Mouse (Mus musculus) thymus, adult 2 months (tissue): ENCODE data around the gene Gm49322. TPM values are rescaled to one million over a fixed set of nuclear protein-coding genes. Genes with fewer than 3 reads are reported as not detected.
A peak's percentile ranks its signal among the peaks of the same experiment; 100 is the strongest.
"Not testable (repeated sequence)": the region's sequence is repeated elsewhere in the genome, so short reads cannot be mapped to it uniquely, and the experiment has no call there.

Source experiments
- DNase-seq: peaks from one replicate; pipeline ENCODE4 v3.0.0; 2021
- H3K27ac ChIP-seq: fragments of 200-500 bp; 2 replicates; pipeline ENCODE4 v1.5.1; 2012; ENCODE audit warnings: low read length, control low read depth; ENCODE audit not compliant: control insufficient read depth, insufficient read depth
- H3K27me3 ChIP-seq: fragments of 200-500 bp; 2 replicates; pipeline ENCODE4 v1.6.1; 2012; ENCODE audit warnings: mild to moderate bottlenecking, low read length, moderate library complexity, mixed read lengths; ENCODE audit not compliant: control insufficient read depth, insufficient read depth
- H3K36me3 ChIP-seq: fragments of 200-500 bp; 2 replicates; pipeline ENCODE4 v1.6.1; 2012; ENCODE audit warnings: mild to moderate bottlenecking, low read length, moderate library complexity; ENCODE audit not compliant: control insufficient read depth, insufficient read depth
- H3K4me1 ChIP-seq: fragments of 200-500 bp; replicated peaks from 2 replicates; pipeline ENCODE4 v1.6.1; 2012; ENCODE audit warnings: low read length; ENCODE audit not compliant: control insufficient read depth, insufficient read depth
- H3K4me3 ChIP-seq: fragments of 200-500 bp; 2 replicates; pipeline ENCODE4 v1.5.1; 2012; ENCODE audit warnings: mild to moderate bottlenecking, low read length, control low read depth, moderate library complexity; ENCODE audit not compliant: control insufficient read depth, insufficient read depth
- CTCF ChIP-seq: fragments of 200-500 bp; IDR thresholded peaks from 2 replicates; pipeline ENCODE4 v1.5.1; 2012; ENCODE audit warnings: mild to moderate bottlenecking, control low read depth, low read length, moderate library complexity, borderline replicate concordance; ENCODE audit not compliant: control insufficient read depth, poor library complexity, insufficient read depth; ENCODE audit errors: extremely low read depth
- POLR2A ChIP-seq: fragments of 200-500 bp; IDR thresholded peaks from 2 replicates; pipeline ENCODE4 v1.6.1; 2012; ENCODE audit warnings: mild to moderate bottlenecking, low read length, control low read depth, moderate library complexity; ENCODE audit not compliant: control insufficient read depth, poor library complexity, insufficient read depth; ENCODE audit errors: extremely low read depth
- WGBS: fragments of 180-500 bp; shearing (Covaris S2); methylation state at CpG from one replicate; pipeline ENCODE4 v1.1.7; 2018; 5-methylcytosine and 5-hydroxymethylcytosine counted together
- polyA plus RNA-seq: library from polyadenylated mRNA; depleted of rRNA; stranded (reverse); fragments of >200 nt; gene quantifications from 2 replicates; pipeline ENCODE4 v1.2.3, GENCODE M21; 2012

The Gm49322 gene
- polyA plus RNA-seq, 1 experiment, result 7.5 TPM

DNA sequence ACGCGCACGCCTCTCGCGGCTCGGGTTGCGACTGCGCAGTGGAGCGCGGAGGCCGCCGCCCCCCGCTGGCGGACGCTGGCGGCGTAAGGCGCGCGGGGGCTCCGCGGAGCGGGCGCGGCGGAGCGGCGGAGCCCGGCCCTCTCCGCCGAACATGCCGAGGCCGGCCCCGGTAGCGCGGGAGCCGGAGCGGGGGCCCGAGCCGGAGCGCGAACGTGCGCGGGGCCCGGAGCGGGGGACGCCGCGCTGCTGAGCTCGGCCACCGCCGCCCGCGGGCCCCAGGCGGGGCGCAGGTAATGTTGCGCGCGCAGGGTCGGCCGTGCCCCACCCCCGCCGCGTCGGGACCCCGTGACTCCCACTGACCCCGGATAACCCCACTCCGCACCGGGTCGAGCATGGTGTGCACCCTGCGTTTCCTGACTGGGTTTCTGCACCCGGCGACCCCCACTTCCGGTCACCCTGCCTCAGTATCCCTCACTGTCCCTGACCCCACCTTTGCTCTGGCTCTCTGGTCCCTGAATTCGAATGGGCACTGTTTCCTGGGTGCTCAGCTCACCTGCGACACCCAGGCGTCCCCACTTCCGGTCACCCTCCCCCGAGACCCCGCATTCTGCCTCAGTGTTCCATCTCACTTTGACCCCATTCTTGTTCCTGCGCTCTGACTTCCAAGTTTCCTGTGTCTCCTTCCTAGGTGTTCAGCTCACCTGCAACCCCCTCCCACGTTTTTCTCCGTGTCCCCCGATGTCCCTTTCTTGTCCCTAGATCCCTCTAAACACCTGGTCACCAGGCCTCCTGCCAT lies 17.0 kb downstream of the Gm49322 start, which contains the start of gene Csnk1g2:
TSS of gene Csnk1g2 (plus strand) at position 178 of the 796 bp plus-strand sequence.
- peak within 1 kb of the TSS; percentile 99 for H3K27ac ChIP-seq
- H3K27me3 ChIP-seq, result no peaks in the 10 kb centered on the region
- peak; percentile 78 for DNase-seq
- H3K4me1 ChIP-seq, result peaks cover 36% of the 10 kb centered on the region
- H3K36me3 ChIP-seq, result no peaks in the 10 kb centered on the region
- WGBS, result 3% methylated on average over 85 of the region's 85 CpGs
- TF ChIP-seq CTCF (no peak), POLR2A (peak; percentile 94)
- peak within 1 kb of the TSS; percentile 89 for H3K4me3 ChIP-seq

- TF ChIP-seq POLR2A (peak; percentile 61), CTCF (no peak)
These were observed 17.8 kb downstream of the Gm49322 start for GRCm38 (mm10) chr10:80623457-80624191.

DNA sequence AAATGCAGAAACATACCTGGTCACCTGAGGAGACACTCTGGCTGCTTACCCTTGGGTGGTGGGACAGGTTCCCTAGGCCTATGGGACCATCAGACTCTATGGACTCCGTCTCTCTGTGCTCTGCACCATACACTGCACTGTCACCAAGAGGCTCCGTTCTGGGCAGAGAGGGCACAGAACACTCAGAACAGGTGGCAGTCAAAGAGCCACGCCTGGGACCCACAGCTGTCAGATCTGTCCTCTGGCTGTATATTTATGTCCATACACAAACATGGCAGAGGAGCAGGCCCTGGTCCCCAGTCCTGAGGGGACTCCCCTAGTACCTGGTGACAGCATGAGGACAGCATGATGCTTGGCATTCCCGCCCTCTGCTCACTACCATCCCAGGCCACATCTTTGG lies 19.9 kb downstream of the Gm49322 start:
- no peak overlapping the region for H3K4me3 ChIP-seq
- TF ChIP-seq POLR2A (no peak), CTCF (no peak)
- WGBS, result 84% methylated on average over 4 of the region's 4 CpGs
- H3K27ac ChIP-seq, result no peak overlapping the region
- peaks cover 59% of the 10 kb centered on the region for H3K4me1 ChIP-seq
- no peaks in the 10 kb centered on the region for H3K27me3 ChIP-seq
- H3K36me3 ChIP-seq, result no peaks in the 10 kb centered on the region
- no peak for DNase-seq

More at GRCm38 (mm10) chr10:80623457-80624191, 17.8 kb downstream of the Gm49322 start:
- peak; percentile 88 for DNase-seq
- Histone ChIP-seq H3K4me1 (peaks cover 39% of the 10 kb centered on the region), H3K27ac (peak overlapping the region; percentile 99), H3K4me3 (peak overlapping the region; percentile 89), H3K27me3 (no peaks in the 10 kb centered on the region), H3K36me3 (no peaks in the 10 kb centered on the region)
- 1% methylated on average over 15 of the region's 15 CpGs for WGBS

DNA sequence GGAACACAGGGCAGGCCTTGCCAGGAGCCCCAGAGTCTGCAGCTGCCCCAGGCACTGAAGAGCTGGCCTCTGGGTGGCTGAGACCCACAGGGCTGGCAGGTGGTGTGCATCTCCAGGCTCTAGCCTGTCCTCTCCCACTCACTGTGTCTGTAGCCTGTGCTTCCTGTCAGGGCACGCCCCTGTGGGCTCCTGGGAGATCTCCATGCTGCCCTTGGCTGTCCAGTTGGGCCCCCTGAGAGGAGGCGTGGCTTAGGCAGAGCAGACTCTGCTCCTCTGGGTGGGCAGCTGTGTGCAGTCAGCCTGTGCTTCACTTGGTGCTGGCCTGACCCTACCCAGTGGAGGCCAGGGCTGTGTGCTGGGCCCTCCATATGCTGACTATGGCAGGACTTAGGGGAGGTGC lies 21.9 kb downstream of the Gm49322 start:
- DNase-seq, result no peak
- H3K27me3 ChIP-seq, result no peaks in the 10 kb centered on the region
- peaks cover 55% of the 10 kb centered on the region for H3K4me1 ChIP-seq
- no peak overlapping the region for H3K27ac ChIP-seq
- no peak for TF ChIP-seq CTCF
- TF ChIP-seq POLR2A, result no peak
- H3K4me3 ChIP-seq, result no peak overlapping the region
- 75% methylated on average over 2 of the region's 2 CpGs for WGBS
- H3K36me3 ChIP-seq, result no peaks in the 10 kb centered on the region

GRCm38 (mm10) chr10:80628925-80629324 lies 23.1 kb downstream of the Gm49322 start:
- Histone ChIP-seq H3K27me3 (no peaks in the 10 kb centered on the region), H3K27ac (no peak overlapping the region), H3K4me3 (no peak overlapping the region), H3K4me1 (peaks cover 51% of the 10 kb centered on the region), H3K36me3 (peaks cover 3% of the 10 kb centered on the region)
- WGBS, result 12% methylated on average over 9 of the region's 9 CpGs
- TF ChIP-seq POLR2A, result no peak
- TF ChIP-seq CTCF, result no peak
- no peak for DNase-seq

DNA sequence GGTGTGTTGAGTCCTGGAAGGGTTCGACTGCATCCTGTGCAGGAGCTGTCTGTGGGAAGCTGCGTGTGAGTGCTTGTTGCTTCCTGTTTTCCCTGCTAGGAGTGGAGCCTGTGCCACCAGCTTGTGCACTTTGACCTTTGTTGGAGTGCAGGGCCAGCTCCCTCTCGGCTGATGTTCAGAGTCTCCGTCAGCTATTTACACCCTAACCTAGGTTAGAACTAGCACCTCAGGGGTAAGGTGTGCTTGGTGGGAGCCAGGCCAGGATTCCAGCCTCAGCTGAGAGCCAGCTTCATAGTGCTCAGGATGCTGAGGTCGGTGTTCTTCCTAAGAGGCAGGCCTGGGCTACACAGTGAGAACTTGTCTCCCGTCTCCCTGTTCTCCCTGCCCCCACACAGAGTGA lies 29.5 kb downstream of the Gm49322 start:
- no peak for TF ChIP-seq POLR2A
- TF ChIP-seq CTCF, result no peak
- no peak for DNase-seq
- Histone ChIP-seq H3K36me3 (peaks cover 57% of the 10 kb centered on the region), H3K4me3 (no peak overlapping the region), H3K27me3 (no peaks in the 10 kb centered on the region), H3K4me1 (peaks cover 2% of the 10 kb centered on the region; the same call in 1 of the 2 replicates), H3K27ac (no peak overlapping the region)
- WGBS, result 94% methylated on average over 6 of the region's 6 CpGs

GRCm38 (mm10) chr10:80646936-80647335 lies 41.1 kb downstream of the Gm49322 start:
- H3K36me3 ChIP-seq, result no peaks in the 10 kb centered on the region
- WGBS, result 97% methylated on average over 10 of the region's 10 CpGs
- no peak for DNase-seq
- no peak overlapping the region for H3K4me3 ChIP-seq
- H3K4me1 ChIP-seq, result no peaks in the 10 kb centered on the region; the same call in 1 of the 2 replicates
- TF ChIP-seq POLR2A (no peak), CTCF (no peak)
- H3K27ac ChIP-seq, result no peak overlapping the region
- H3K27me3 ChIP-seq, result no peaks in the 10 kb centered on the region

DNA sequence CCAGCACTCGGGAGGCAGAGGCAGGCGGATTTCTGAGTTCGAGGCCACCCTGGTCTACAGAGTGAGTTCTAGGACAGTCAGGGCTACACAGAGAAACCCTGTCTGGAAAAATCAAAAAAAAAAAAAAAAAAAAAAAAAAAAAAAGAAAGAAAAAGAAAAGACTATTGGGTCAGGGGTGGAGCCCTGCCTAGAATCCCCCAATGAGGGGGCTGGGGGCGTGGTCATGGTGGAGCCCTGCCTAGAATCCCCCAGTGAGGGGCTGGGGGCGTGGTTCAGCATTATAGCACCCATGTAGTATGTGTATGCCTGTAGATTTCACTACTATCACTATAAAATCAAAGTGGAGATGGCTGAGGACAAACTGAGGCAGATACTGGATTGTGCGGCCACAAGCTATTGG lies 44.1 kb downstream of the Gm49322 start:
- H3K27ac ChIP-seq, H3K4me1 ChIP-seq, DNase-seq, H3K36me3 ChIP-seq, H3K27me3 ChIP-seq, H3K4me3 ChIP-seq: not testable (repeated sequence)
- WGBS, result 95% methylated on average over 6 of the region's 6 CpGs
